Mouse (Mus musculus) Patski (cell line): ENCODE measurements around the gene Lrit2. TPM values are rescaled to one million over a fixed set of nuclear protein-coding genes. Genes with fewer than 3 reads are reported as not detected.

Source experiments
- ATAC-seq: fragments of 100-300 bp; one replicate; pipeline ENCODE4 v1.8.0; 2021
- CTCF ChIA-PET: fragments of 350-600 bp; sonication (Branson Sonifier 250); formaldehyde crosslinking; loops from one replicate; lab custom pipeline; 2022; ENCODE audit warnings: inconsistent platforms; lab: Charles Lee
- POLR2A ChIA-PET: fragments of 350-600 bp; sonication (Branson Sonifier 250); formaldehyde crosslinking; loops from one replicate; lab custom pipeline; 2022; ENCODE audit warnings: antibody characterized with exemption, inconsistent platforms; lab: Charles Lee
- DNase-seq: peaks from one replicate; pipeline ENCODE4 v3.0.0-alpha.2; 2011; ENCODE audit warnings: low read depth, low spot score
- H3K27me3 ChIP-seq: fragments of 371-371 bp; one replicate; pipeline ENCODE4 v1.5.1; 2021
- CTCF ChIP-seq: fragments of 100-300 bp; IDR thresholded peaks from one replicate; pipeline ENCODE4 v1.5.1; 2021
- in situ Hi-C: fragments of 300-500 bp; cut with MboI; formaldehyde crosslinking; loops from 3 replicates; pipeline ENCODE4 v1.11.1; 2018; ENCODE audit warnings: low pct_unique_long_range_greater_than_20kb, mixed read lengths
- polyA plus RNA-seq: library from polyadenylated mRNA; unstranded; gene quantifications from one replicate; pipeline ENCODE4 v1.2.3, GENCODE M21; 2021

Lrit2 gene
- polyA plus RNA-seq: not detected

GRCm38 (mm10) chr14:37067629-37068028 is at the start of gene Lrit2:
Lrit2 (plus strand) TSS chr14:37067929.
- H3K27me3 ChIP-seq: no peaks in the 10 kb centered on the region
- ChIA-PET POLR2A (no interaction called here), CTCF (no interaction called here)
- DNase-seq (no peak), ATAC-seq (no peak)
- TF ChIP-seq CTCF: no peak
- in situ Hi-C loops: no loop called here

GRCm38 (mm10) chr14:37027248-37027933 is 40.3 kb upstream of the Lrit2 start:
- POLR2A ChIA-PET: no interaction called here

GRCm38 (mm10) chr14:37027951-37028350 is 39.8 kb upstream of the Lrit2 start:
- POLR2A ChIA-PET: no interaction called here
- in situ Hi-C loops: no loop called here
- no peak for TF ChIP-seq CTCF

More at GRCm38 (mm10) chr14:37027248-37027933, 40.3 kb upstream of the Lrit2 start:
- ATAC-seq (no peak), DNase-seq (no peak)
- TF ChIP-seq CTCF: no peak
- CTCF ChIA-PET: no interaction called here
- H3K27me3 ChIP-seq: no peaks in the 10 kb centered on the region
- in situ Hi-C loops: no loop called here

GRCm38 (mm10) chr14:37028555-37028954 is 39.2 kb upstream of the Lrit2 start:
- TF ChIP-seq CTCF: no peak
- DNase-seq (no peak), ATAC-seq (no peak)
- H3K27me3 ChIP-seq: no peaks in the 10 kb centered on the region
- POLR2A ChIA-PET: no interaction called here
- in situ Hi-C loops: no loop called here
- CTCF ChIA-PET: no interaction called here

More at GRCm38 (mm10) chr14:37027951-37028350, 39.8 kb upstream of the Lrit2 start:
- no peaks in the 10 kb centered on the region for H3K27me3 ChIP-seq
- CTCF ChIA-PET: no interaction called here
- DNase-seq (no peak), ATAC-seq (no peak)

GRCm38 (mm10) chr14:37032481-37033104 is 35.1 kb upstream of the Lrit2 start:
- CTCF ChIA-PET: interaction anchor here (1.2 to 3.1 kb wide), 17 partner anchors 9 to 172 kb away, joined by 3 to 36 read pairs (median 7); partner anchors contain the start of gene Lrit1

GRCm38 (mm10) chr14:37033241-37033640 is 34.5 kb upstream of the Lrit2 start:
- peak; percentile 89 for ATAC-seq
- CTCF ChIA-PET: interaction anchor here (0.7 to 3.1 kb wide), 25 partner anchors 8 to 173 kb away, joined by 3 to 36 read pairs (median 5); partner anchors contain the start of gene Lrit1
- in situ Hi-C loops: no loop called here
- peak; percentile 90 for TF ChIP-seq CTCF
- peak; percentile 1 for DNase-seq
- H3K27me3 ChIP-seq: peaks cover 2% of the 10 kb centered on the region
- POLR2A ChIA-PET: no interaction called here

More at GRCm38 (mm10) chr14:37032481-37033104, 35.1 kb upstream of the Lrit2 start:
- in situ Hi-C loops: no loop called here
- no peak for ATAC-seq
- POLR2A ChIA-PET: interaction anchor here (0.6 kb wide), 1 partner anchor 264 kb away, joined by 3 read pairs; no protein-coding TSS in a partner anchor
- DNase-seq: no peak
- no peak for TF ChIP-seq CTCF
- H3K27me3 ChIP-seq: no peaks in the 10 kb centered on the region

- ChIA-PET POLR2A (no interaction called here), CTCF (interaction anchor here (1.0 to 3.1 kb wide), 7 partner anchors 23 to 172 kb away, joined by 3 to 36 read pairs (median 12); no protein-coding TSS in a partner anchor)
- no peak for TF ChIP-seq CTCF
- in situ Hi-C loops: no loop called here
- no peak for ATAC-seq
- DNase-seq: no peak
- H3K27me3 ChIP-seq: peaks cover 4% of the 10 kb centered on the region
Measured at GRCm38 (mm10) chr14:37034432-37034831, 33.3 kb upstream of the Lrit2 start.

GRCm38 (mm10) chr14:37048914-37049410 is 18.8 kb upstream of the Lrit2 start, which contains the start of gene Rgr:
Rgr (minus strand) TSS chr14:37048964.
- POLR2A ChIA-PET: no interaction called here
- CTCF ChIA-PET: interaction anchor here (0.9 kb wide), 1 partner anchor 193 kb away, joined by 3 read pairs; no protein-coding TSS in a partner anchor
- no peak for TF ChIP-seq CTCF
- in situ Hi-C loops: no loop called here
- no peak for ATAC-seq
- no peaks in the 10 kb centered on the region for H3K27me3 ChIP-seq
- DNase-seq: no peak

GRCm38 (mm10) chr14:37064849-37065248 is 2.9 kb upstream of the Lrit2 start:
- ATAC-seq: no peak
- no peak for DNase-seq
- peaks cover 3% of the 10 kb centered on the region for H3K27me3 ChIP-seq
- in situ Hi-C loops: no loop called here
- no peak for TF ChIP-seq CTCF
- POLR2A ChIA-PET: no interaction called here
- CTCF ChIA-PET: no interaction called here

- H3K27me3 ChIP-seq: no peaks in the 10 kb centered on the region
- ATAC-seq: no peak
- no peak for TF ChIP-seq CTCF
- ChIA-PET CTCF (no interaction called here), POLR2A (no interaction called here)
- in situ Hi-C loops: no loop called here
- DNase-seq: no peak
Measured at GRCm38 (mm10) chr14:37066636-37067035, 1.1 kb upstream of the Lrit2 start.
